Mouse (Mus musculus) mouse embryonic stem cell (cell line): ENCODE results near the gene Gm9639.
"Not testable (repeated sequence)": the region's sequence is repeated elsewhere in the genome, so short reads cannot be mapped to it uniquely, and the experiment has no call there.

Experiments
- in situ Hi-C, 2 experiments: fragments of 300-500 bp; cut with MboI; formaldehyde crosslinking; loops; 1 replicate in 1 of 2; 3 replicates in 1 of 2; pipeline ENCODE4 v1.14.3; 2019 to 2020; ENCODE audit warnings: low sequenced_read_pairs in 2 of 2, low pct_unique_long_range_greater_than_20kb in 1 of 2, mixed read lengths in 1 of 2; ENCODE audit not compliant: unreplicated experiment in 1 of 2

The Gm9639 gene

DNA sequence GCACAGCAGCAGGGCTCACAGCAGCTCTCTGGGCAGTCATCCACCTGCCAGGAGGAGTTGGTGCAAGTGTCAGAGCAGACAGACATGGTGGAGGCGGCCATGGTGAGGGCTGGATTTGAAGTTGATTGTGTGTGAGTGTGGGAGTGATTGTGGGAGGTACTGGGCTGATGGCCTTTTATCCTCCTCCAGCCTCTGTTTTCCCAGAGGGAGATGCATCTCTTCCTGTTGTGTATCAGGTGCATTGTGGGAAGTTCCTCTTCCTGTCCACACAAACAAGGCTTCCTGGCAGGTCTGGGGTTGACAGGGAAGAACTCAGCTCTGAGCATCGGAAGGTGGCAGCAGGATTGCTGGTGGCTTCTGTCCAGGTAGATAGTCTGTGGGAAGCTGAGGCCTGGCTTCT, at the start of gene Gm9639:
Gm9639 (minus strand) TSS at position 101 of the 400 bp plus-strand sequence.
- in situ Hi-C loops: no loop called here

DNA sequence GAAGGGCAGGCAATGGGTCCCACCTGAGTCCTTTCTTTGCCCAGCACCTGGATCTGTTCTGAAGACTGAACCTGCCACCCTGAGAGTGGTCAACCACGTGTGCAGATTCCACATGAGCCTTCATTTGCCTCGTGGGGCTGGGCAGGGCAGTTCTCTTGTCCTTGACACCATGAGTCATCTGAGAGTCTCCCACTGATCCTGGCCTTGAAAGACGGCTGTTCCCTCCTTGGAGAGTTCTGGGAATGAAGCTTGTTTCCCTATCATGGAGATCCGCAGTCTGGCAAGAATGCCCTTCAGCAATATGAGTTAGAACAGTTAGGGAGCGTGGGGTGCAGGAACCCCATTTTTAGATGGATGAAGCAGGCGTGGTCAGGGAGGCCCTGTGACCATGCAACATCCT, 44.1 kb upstream of the Gm9639 start:
- in situ Hi-C loops: no loop called here

DNA sequence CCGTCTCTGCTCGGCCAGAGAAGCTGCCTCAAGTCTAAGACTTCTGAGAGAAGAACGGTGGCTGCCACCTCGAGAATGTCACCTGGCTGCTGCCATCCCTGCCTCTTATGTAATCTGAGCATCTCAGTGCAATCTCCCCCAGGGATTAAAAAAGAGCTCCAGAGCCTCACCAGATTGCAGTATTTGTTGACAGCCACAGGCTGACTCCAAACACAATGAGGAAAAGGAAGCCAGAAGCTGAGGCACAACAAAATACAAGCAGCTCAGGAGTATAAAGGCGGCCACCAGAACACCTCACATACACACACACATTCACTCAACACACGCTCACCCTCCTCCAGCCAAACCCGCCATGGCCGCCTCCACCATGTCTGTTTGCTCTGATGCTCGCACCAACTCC, 40.8 kb upstream of the Gm9639 start, which contains the start of gene Krtap10-10:
Krtap10-10 (plus strand) TSS at position 301 of the 400 bp plus-strand sequence.
- in situ Hi-C loops: no loop called here

DNA sequence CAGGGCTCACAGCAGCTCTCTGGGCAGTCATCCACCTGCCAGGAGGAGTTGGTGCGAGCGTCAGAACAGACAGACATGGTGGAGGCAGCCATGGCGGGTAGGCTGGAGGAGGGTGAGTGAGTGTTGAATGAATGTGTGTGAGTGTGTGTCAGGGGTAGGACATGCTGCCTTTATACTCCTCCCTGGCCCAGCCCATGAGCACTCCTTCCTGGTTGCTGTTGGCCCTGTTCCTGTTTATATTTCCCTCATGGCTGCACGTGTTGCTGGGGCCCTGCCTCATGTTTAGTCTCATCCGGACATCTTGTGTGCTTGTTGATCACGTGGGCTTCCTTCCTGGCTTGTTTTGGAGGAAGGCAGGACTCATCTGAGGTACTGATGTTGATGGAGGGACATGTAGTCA, 32.1 kb upstream of the Gm9639 start, which contains the start of gene Krtap10-4:
Krtap10-4 (minus strand) TSS at position 145 of the 400 bp plus-strand sequence.
- in situ Hi-C loops: no loop called here

DNA sequence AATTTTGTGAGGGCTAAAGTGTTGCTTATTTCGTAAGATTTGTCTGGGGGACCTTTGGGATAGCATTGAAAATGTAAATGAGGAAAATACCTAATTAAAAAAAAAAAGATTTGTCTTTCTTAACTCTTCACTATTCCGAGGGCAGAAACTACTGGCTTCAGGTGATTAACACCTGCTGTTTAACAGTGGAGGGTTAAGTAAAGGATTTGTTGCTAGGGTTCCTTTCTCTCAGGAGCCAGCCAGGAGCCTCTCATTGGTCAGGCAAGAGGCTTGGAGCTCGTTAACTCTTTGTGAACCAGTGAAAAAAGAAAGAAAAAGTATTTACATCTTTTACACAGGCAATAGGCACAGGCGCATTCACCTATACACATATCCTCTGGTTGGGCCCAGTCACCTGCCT, 24.3 kb upstream of the Gm9639 start:
- in situ Hi-C loops: no loop called here

DNA sequence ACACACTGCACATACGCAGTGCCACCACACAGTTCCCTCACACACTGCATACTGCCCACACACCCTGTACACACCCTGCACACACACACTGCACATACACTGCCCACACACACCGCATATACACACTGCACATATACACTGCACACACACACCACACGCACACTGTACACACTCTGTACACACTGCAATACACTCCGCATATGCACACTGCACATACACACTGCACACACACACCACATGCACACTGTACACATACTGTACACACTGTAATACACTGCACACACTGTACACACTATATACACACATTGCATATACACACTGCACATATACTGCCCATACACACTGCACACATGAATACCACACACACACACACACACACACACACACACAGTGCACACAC, 23.6 kb upstream of the Gm9639 start:
- in situ Hi-C loops: no loop called here

DNA sequence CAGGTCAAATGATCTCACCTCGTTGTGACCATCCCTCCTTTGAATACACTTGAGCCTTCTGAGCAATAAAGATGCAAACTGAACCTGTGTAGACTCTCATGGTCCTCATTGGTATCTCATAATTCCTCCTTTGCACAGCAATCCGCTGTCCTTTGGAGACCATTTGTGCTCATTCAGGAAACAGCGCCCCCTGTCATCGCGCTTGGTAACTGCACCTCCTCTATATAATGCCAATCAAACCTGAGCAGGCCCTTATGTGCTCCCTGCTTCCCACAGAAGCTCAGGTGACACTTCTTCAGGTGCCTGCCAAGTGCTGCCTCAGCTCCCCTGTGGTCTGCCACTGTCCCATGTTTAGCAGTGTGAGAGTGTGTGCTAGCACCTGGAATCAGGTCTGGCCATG, 20.6 kb upstream of the Gm9639 start:
- in situ Hi-C loops: no loop called here

DNA sequence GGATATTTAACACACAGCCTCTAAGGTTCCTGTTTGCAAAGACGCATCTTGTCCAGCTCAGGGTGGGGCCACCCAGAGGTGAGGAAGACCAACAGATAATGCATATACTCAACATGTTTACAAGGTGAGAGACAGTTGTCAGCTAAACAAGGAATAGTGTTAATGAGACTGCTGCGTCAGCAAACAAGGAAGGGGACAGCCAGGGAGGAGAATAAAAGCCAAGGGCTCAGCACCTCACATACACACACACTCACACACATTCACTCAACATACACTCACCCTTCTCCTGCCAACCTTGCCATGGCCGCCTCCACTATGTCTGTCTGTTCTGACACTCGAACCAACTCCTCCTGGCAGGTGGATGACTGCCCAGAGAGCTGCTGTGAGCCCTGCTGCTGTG, 19.5 kb upstream of the Gm9639 start, which contains the start of gene Gm2696:
Gm2696 (plus strand) TSS at position 301 of the 400 bp plus-strand sequence.
- in situ Hi-C loops: no loop called here

DNA sequence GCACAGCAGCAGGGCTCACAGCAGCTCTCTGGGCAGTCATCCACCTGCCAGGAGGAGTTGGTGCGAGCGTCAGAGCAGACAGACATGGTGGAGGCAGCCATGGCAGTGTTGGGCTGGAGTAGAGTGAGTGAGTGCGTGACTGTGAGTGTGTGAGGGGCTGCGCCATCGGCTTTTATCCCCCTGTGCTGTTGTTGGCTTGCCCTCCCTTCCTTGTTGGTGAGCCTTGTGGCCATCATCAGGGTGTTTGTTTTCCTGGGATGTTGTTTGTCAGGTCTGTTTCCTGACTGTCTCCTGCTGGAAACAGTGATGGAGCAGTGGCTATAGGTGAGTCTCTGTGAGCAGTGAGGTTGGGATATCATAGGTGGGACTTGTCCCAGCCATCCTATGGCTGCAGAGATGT, 16.9 kb upstream of the Gm9639 start, which contains the start of gene Gm9507:
Gm9507 (minus strand) TSS at position 101 of the 400 bp plus-strand sequence.
- in situ Hi-C loops: no loop called here

DNA sequence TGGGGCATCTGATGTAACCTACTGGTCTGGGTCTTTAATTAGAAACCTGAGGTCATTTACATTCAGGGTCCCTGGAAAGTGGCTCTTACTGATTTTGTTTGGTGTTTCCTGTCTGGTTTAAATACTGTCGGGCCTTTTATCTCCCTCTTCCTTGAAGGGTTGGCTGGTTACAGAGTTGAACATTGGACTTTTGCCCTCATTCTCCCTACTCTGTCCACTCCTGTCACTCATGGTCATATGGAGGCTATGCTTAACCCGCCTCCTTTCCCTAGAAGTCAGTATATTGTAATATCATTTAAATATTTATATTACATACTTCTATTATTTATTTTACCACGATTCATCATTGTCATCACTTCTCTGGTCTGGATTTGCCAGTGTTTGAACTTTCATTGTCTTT, 9.2 kb upstream of the Gm9639 start:
- in situ Hi-C loops: no loop called here

DNA sequence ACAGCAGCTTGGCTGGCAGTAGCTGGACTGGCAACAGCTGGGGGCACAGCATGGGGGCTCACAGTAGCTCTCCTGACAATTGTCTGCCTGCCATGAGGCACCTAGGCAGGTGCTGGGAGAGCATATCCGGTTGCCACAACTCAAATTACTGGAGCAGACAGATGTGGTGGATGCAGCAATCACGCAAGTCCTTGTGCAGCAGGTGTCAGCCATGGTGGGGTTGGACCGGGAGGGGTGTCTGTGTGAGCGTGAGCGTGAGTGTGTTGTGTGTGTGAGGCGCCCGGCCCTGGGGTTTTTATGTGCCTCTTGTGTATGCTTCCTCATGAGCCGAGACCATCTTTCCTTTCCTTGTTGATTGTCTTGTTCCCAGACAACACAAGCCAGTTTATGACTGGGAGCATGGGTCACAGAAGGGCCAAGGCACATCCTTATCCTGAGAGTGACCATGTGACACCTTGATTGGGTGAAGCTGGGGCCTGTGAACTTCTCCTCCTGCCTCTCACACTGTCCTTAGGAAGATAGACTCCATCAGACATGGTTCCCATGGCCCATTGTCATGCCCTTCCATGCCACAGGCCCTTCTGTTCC, 4.1 kb upstream of the Gm9639 start, which contains the start of gene Gm19668:
Gm19668 (minus strand) TSS at position 213 of the 588 bp plus-strand sequence.
- in situ Hi-C loops: no loop called here

DNA sequence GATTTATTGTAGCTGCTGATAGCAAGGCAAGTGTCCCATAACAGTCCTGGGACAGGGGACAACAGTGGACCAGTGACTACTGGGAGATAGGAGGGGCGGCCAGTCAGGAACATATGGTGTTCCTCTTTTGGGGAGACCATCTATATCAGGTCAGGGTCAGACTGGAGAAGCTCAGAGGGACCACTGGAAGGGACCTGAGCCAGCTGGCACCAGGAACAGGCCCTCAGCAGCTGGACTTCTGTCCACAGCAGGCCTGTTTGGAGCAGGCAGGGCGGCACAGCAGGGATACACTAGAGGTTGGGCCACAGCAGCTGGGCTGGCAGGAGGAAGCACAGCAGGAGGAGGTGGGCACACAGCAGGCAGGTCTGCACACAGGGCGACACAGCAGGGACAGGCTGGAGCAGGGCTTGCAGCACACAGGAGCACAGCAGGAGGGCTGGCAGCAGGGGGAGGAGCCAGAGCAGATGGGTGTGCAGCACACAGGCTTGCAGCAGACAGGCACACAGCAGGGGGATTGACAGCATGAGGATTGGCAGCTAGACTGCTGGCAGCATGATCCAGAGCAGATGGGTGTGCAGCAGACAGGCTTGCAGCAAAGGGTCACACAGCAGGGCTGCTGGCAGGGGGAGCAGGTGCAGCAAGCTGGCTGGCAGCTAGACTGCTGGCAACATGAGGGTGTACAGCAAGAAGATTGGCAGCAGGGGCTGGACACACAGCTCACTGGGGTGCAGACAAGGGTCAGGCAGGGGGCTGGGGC, 3.5 kb upstream of the Gm9639 start:
- in situ Hi-C loops: not testable (repeated sequence)

DNA sequence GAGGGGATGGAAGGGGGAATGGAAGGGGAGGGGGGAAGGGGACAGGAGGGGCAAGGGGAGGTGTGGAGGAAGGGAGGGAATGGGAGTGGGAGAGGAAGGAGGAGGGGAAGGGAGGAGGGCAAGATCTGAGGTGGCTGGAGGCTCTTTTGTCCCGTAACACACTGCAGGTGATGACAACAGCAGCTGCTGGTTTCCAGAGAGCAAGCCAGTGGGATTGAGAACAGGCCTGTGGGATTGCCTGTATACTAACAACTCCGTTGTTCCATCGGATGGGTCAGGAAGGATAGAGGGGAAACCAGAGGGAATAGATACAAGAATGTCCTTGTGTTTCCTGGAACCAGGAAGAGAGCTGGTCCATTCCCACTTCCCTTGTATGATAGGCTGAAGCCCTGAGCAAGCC, 2.8 kb upstream of the Gm9639 start:
- in situ Hi-C loops: no loop called here

DNA sequence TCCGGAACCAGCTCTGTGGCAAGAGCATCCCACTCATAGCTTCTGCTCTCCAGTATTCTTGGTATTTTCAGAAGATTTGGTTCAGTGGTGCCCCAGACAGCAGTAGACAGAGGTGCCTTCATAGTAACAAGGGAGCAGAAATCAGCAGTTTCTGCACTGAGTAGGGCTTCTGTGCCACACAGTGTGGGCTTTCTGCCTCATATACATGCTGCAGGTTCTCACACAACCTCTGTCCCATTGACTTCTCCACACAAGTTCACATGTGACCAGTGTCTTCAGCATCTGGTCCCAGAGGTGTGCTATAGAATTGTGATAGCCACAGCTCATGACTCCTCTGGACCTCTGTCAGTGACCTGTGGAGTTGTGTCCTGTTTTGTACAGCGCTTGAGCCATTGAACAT, 6.3 kb downstream of the Gm9639 start:
- in situ Hi-C loops: no loop called here

DNA sequence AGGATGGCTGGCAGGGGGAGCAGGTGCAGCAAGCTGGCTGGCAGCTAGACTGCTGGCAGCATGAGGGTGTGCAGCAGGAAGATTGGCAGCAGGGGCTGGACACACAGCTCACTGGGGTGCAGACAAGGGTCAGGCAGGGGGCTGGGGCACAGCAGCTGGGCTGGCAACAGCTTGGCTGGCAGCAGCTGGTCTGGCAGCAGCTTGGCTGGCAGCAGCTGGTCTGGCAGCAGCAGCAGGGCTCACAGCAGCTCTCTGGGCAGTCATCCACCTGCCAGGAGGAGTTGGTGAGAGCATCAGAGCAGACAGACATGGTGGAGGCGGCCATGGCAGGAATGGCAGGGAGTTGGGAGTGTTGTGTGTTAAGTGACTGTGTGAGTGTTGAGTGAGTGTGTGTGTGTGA, 7.0 kb downstream of the Gm9639 start, which contains the start of gene Gm7137:
Gm7137 (minus strand) TSS at position 325 of the 400 bp plus-strand sequence.
- in situ Hi-C loops: not testable (repeated sequence)

DNA sequence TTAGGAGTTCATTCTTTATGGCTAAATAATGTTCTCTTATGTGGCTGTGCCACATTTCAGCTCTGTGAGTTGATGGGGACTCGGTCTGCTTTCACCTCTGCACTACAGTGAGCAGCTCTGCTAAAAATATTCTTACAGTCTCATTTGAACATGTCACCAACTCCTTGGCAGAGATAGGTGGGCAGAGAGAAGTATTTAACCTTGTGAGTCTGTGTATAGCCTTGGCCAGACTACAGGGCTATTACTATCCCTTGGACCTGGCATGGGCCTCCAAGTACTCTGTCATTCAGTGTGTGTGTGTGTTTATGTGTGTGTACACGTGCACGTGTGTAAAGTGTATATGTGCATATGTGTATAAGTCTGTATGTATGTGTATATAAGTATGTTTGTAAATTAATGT, 11.5 kb downstream of the Gm9639 start:
- in situ Hi-C loops: not testable (repeated sequence)

DNA sequence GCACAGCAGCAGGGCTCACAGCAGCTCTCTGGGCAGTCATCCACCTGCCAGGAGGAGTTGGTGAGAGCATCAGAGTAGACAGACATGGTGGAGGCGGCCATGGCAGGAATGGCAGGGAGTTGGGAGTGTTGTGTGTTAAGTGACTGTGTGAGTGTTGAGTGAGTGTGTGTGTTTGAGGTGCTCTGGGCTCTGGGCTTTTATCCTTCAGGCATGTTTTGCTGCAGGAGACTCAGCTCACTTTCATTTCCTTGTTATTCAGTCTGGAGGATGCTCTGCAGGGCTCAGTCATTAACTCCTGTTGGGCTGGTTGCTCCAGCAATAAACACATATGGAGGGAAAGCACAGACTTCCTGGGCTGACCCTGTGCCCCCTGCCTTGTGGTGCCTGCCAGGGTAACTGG, 12.4 kb downstream of the Gm9639 start, which contains the start of gene Gm3250:
Gm3250 (minus strand) TSS at position 101 of the 400 bp plus-strand sequence.
- in situ Hi-C loops: not testable (repeated sequence)

DNA sequence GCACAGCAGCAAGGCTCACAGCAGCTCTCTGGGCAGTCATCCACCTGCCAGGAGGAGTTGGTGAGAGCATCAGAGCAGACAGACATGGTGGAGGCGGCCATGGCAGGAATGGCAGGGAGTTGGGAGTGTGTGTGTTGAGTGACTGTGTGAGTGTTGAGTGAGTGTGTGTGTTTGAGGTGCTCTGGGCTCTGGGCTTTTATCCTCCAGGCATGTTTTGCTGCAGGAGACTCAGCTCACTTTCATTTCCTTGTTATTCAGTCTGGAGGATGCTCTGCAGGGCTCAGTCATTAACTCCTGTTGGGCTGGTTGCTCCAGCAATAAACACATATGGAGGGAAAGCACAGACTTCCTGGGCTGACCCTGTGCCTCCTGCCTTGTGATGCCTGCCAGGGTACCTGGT, 18.0 kb downstream of the Gm9639 start, which contains the start of gene Gm7138:
Gm7138 (minus strand) TSS at position 101 of the 400 bp plus-strand sequence.
- in situ Hi-C loops: not testable (repeated sequence)

DNA sequence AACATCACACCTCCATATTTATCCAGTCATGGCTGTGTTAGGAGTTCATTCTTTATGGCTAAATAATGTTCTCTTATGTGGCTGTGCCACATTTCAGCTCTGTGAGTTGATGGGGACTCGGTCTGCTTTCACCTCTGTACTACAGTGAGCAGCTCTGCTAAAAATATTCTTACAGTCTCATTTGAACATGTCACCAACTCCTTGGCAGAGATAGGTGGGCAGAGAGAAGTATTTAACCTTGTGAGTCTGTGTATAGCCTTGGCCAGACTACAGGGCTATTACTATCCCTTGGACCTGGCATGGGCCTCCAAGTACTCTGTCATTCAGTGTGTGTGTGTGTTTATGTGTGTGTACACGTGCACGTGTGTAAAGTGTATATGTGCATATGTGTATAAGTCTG, 22.7 kb downstream of the Gm9639 start:
- in situ Hi-C loops: not testable (repeated sequence)
